Mouse (Mus musculus) neural tube, embryonic 13.5 days (tissue): ENCODE measurements at regions not wholly inside any gene's neighbourhood (a gene's known extent, or its start where the extent isn't known, plus 50 kb on each side); places are given as distances from the start of the nearest gene placed in this dataset.

ENCODE experiments used
- ATAC-seq: fragments of 200-750 bp; cut with Nextera tagmentation; 2 replicates; pipeline ENCODE4 v1.8.0; 2017; ENCODE audit warnings: low read depth, mild to moderate bottlenecking, moderate TSS enrichment, moderate library complexity
- H3K27ac ChIP-seq: fragments of 300-500 bp; sonication (generic); replicated peaks from 2 replicates; pipeline ENCODE4 v1.5.1; 2015; ENCODE audit warnings: moderate library complexity, mild to moderate bottlenecking, inconsistent platforms
- H3K27me3 ChIP-seq: fragments of 300-500 bp; sonication (generic); 2 replicates; pipeline ENCODE4 v1.6.1; 2015; ENCODE audit warnings: mild to moderate bottlenecking, inconsistent platforms
- H3K36me3 ChIP-seq: fragments of 300-500 bp; sonication (generic); 2 replicates; pipeline ENCODE4 v1.6.1; 2015; ENCODE audit warnings: mild to moderate bottlenecking, inconsistent platforms
- H3K4me1 ChIP-seq: fragments of 300-500 bp; sonication (generic); replicated peaks from 2 replicates; pipeline ENCODE4 v1.6.1; 2015; ENCODE audit warnings: inconsistent platforms
- H3K4me2 ChIP-seq: fragments of 300-500 bp; sonication (generic); 2 replicates; pipeline ENCODE4 v1.6.1; 2015; ENCODE audit warnings: inconsistent platforms, mild to moderate bottlenecking, moderate library complexity
- H3K4me3 ChIP-seq: fragments of 300-500 bp; sonication (generic); 2 replicates; pipeline ENCODE4 v1.5.1; 2015; ENCODE audit warnings: mild to moderate bottlenecking, inconsistent platforms
- H3K9ac ChIP-seq: fragments of 300-500 bp; sonication (generic); 2 replicates; pipeline ENCODE4 v1.6.1; 2015; ENCODE audit warnings: moderate library complexity, mild to moderate bottlenecking, inconsistent platforms
- H3K9me3 ChIP-seq: fragments of 300-500 bp; sonication (generic); 2 replicates; pipeline ENCODE4 v1.6.1; 2016; ENCODE audit warnings: inconsistent platforms
- WGBS: fragments of 180-500 bp; shearing (Covaris S2); methylation state at CpG from one replicate; pipeline ENCODE4 v1.1.7; 2015; 5-methylcytosine and 5-hydroxymethylcytosine counted together

DNA sequence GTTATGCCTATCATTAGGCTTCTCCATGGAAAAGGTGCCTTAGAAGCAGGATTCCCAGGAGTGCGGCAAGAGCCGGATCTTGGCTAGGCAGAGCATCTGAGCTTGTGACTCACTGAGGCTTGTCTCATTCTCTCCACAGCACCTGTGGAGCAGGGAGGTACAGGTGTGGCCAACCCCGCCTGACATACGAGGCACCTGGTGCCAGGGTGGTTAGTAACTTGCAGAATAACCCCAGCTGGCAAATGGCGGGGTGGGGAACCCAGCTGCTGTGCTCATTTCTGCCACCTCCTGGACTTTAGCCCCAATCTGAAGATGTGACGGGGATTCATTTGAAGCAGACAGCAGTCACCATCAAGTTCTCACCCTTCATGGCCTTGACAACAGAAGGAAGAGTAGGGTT lies 96.2 kb downstream of the Pdgfra start:
- H3K4me3 ChIP-seq: no peak overlapping the region
- no peak overlapping the region for H3K9ac ChIP-seq

DNA sequence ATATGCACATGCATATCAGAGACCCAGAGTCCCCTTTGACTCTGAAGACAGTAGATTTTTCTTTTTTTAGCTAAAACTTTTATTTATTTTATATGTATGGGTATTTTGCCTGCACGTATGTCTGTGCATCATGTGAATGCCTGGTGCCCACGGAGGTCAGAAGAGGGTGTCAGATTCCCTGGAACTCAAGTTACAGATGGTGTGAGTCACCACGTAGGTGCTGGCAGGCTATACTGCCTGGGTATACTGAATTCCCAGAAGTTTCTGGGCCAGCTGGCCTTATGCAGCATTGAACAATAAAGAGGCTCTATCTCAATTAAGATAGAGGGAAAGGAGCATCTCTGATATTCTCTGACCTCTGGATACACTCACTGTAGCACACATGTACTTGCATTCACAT lies 97.6 kb downstream of the Pdgfra start:
- no peak for ATAC-seq
- Histone ChIP-seq H3K27me3 (no peaks in the 10 kb centered on the region), H3K4me1 (peaks cover 9% of the 10 kb centered on the region), H3K4me2 (no peak overlapping the region), H3K36me3 (no peaks in the 10 kb centered on the region), H3K27ac (no peak overlapping the region), H3K4me3 (no peak overlapping the region), H3K9ac (no peak overlapping the region), H3K9me3 (no peaks in the 10 kb centered on the region)
- WGBS: 90% methylated on average over 3 of the region's 3 CpGs

More for the DNA sequence above, 96.2 kb downstream of the Pdgfra start:
- H3K36me3 ChIP-seq: no peaks in the 10 kb centered on the region
- no peaks in the 10 kb centered on the region for H3K9me3 ChIP-seq
- no peak overlapping the region for H3K4me2 ChIP-seq
- WGBS: 84% methylated on average over 6 of the region's 6 CpGs
- H3K4me1 ChIP-seq: peaks cover 9% of the 10 kb centered on the region
- H3K27me3 ChIP-seq: no peaks in the 10 kb centered on the region
- no peak for ATAC-seq
- H3K27ac ChIP-seq: no peak overlapping the region

- Histone ChIP-seq H3K9ac (no peak overlapping the region), H3K4me2 (no peak overlapping the region), H3K36me3 (no peaks in the 10 kb centered on the region), H3K4me1 (no peaks in the 10 kb centered on the region), H3K4me3 (no peak overlapping the region), H3K27ac (no peak overlapping the region), H3K9me3 (no peaks in the 10 kb centered on the region), H3K27me3 (no peaks in the 10 kb centered on the region)
- WGBS: 84% methylated on average over 7 of the region's 7 CpGs
- ATAC-seq: no peak
Measured at GRCm38 (mm10) chr5:75253349-75253748, 101.3 kb downstream of the Pdgfra start.

- H3K4me2 ChIP-seq: no peak overlapping the region
- no peaks in the 10 kb centered on the region for H3K9me3 ChIP-seq
- no peaks in the 10 kb centered on the region for H3K27me3 ChIP-seq
- H3K36me3 ChIP-seq: no peaks in the 10 kb centered on the region
- no peaks in the 10 kb centered on the region for H3K4me1 ChIP-seq
- H3K9ac ChIP-seq: no peak overlapping the region
- H3K27ac ChIP-seq: no peak overlapping the region
- no peak overlapping the region for H3K4me3 ChIP-seq
- ATAC-seq: no peak
- WGBS: 86% methylated on average over 5 of the region's 5 CpGs
Measured at GRCm38 (mm10) chr5:75253830-75254229, 101.7 kb downstream of the Pdgfra start.

GRCm38 (mm10) chr5:75256186-75256585 lies 104.1 kb downstream of the Pdgfra start:
- H3K27me3 ChIP-seq: no peaks in the 10 kb centered on the region
- H3K36me3 ChIP-seq: no peaks in the 10 kb centered on the region
- H3K27ac ChIP-seq: no peak overlapping the region
- no peaks in the 10 kb centered on the region for H3K4me1 ChIP-seq
- H3K9ac ChIP-seq: no peak overlapping the region
- no peak overlapping the region for H3K4me3 ChIP-seq
- WGBS: 82% methylated on average over 4 of the region's 4 CpGs
- ATAC-seq: no peak
- no peak overlapping the region for H3K4me2 ChIP-seq
- no peaks in the 10 kb centered on the region for H3K9me3 ChIP-seq

DNA sequence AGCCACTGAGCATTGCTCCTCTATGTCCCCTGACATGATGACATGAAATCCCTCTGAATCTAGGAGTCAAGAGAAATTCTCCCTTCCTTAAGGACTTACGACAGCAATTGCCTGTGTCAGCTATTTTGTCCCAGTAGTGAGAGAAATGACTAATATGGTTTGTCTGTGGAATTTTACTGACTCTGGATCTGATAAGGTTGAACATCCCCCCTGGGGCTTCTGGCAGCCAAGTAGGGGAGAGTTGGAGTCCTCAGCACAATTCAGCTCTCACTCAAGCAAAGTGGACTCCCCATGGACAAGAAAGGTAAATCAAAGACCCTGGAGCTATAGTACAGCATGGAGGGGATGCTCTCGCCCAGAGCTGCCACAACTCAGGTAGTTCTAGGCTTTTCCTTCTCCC lies 105.0 kb downstream of the Pdgfra start:
- no peak overlapping the region for H3K9ac ChIP-seq
- no peaks in the 10 kb centered on the region for H3K27me3 ChIP-seq
- no peak overlapping the region for H3K4me3 ChIP-seq
- H3K36me3 ChIP-seq: no peaks in the 10 kb centered on the region
- no peaks in the 10 kb centered on the region for H3K9me3 ChIP-seq
- no peak for ATAC-seq
- H3K4me2 ChIP-seq: no peak overlapping the region
- no peak overlapping the region for H3K27ac ChIP-seq
- WGBS: 89% methylated on average over 2 of the region's 2 CpGs
- H3K4me1 ChIP-seq: no peaks in the 10 kb centered on the region

GRCm38 (mm10) chr5:75260247-75260646 lies 108.2 kb downstream of the Pdgfra start:
- Histone ChIP-seq H3K27ac (no peak overlapping the region), H3K27me3 (no peaks in the 10 kb centered on the region), H3K9me3 (no peaks in the 10 kb centered on the region), H3K36me3 (no peaks in the 10 kb centered on the region), H3K9ac (no peak overlapping the region), H3K4me2 (no peak overlapping the region), H3K4me1 (no peaks in the 10 kb centered on the region), H3K4me3 (no peak overlapping the region)
- no peak for ATAC-seq
- WGBS: 89% methylated on average over 10 of the region's 10 CpGs

- Histone ChIP-seq H3K4me3 (no peak overlapping the region), H3K36me3 (no peaks in the 10 kb centered on the region), H3K4me2 (no peak overlapping the region), H3K9ac (no peak overlapping the region), H3K27me3 (no peaks in the 10 kb centered on the region), H3K9me3 (no peaks in the 10 kb centered on the region), H3K27ac (peak overlapping the region; percentile 9; the same call in 1 of the 2 replicates), H3K4me1 (peaks cover 8% of the 10 kb centered on the region; the same call in 1 of the 2 replicates)
- ATAC-seq: no peak
- 68% methylated on average over 7 of the region's 7 CpGs for WGBS
Measured at GRCm38 (mm10) chr5:75266111-75266676, 114.1 kb downstream of the Pdgfra start.

- WGBS: 71% methylated on average over 4 of the region's 4 CpGs
- Histone ChIP-seq H3K27ac (no peak overlapping the region), H3K4me1 (peaks cover 8% of the 10 kb centered on the region; the same call in 1 of the 2 replicates), H3K36me3 (no peaks in the 10 kb centered on the region), H3K27me3 (no peaks in the 10 kb centered on the region), H3K9me3 (no peaks in the 10 kb centered on the region), H3K4me3 (no peak overlapping the region), H3K4me2 (no peak overlapping the region), H3K9ac (no peak overlapping the region)
- ATAC-seq: no peak
Measured at GRCm38 (mm10) chr5:75266871-75267270, 114.8 kb downstream of the Pdgfra start.

GRCm38 (mm10) chr5:75267766-75268165 lies 115.7 kb downstream of the Pdgfra start:
- Histone ChIP-seq H3K9me3 (no peaks in the 10 kb centered on the region), H3K4me1 (peaks cover 8% of the 10 kb centered on the region; the same call in 1 of the 2 replicates), H3K4me2 (no peak overlapping the region), H3K9ac (no peak overlapping the region), H3K27ac (no peak overlapping the region), H3K4me3 (no peak overlapping the region), H3K36me3 (no peaks in the 10 kb centered on the region), H3K27me3 (no peaks in the 10 kb centered on the region)
- ATAC-seq: no peak
- WGBS: 87% methylated on average over 3 of the region's 3 CpGs

DNA sequence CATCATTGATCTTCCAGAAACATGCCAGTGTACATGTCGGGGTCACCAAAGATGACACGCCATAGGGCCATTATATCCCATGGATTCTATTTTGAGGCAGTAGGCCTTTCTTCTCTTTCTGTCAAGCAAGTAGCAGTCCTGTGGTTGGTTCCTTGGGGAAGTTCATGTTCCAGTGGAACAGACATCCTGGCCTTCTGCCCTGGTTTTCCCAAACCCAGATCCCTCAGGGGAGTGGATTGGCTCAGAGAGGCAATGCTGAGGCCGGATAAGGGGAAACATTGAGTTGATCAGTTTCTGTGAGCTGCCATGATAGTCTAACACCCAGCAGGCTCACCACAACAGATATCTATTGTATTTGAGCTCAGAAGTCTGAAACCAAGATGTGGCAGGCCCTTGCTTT lies 125.9 kb downstream of the Pdgfra start:
- 93% methylated on average over 3 of the region's 3 CpGs for WGBS
- Histone ChIP-seq H3K9ac (no peak overlapping the region), H3K27ac (no peak overlapping the region)

DNA sequence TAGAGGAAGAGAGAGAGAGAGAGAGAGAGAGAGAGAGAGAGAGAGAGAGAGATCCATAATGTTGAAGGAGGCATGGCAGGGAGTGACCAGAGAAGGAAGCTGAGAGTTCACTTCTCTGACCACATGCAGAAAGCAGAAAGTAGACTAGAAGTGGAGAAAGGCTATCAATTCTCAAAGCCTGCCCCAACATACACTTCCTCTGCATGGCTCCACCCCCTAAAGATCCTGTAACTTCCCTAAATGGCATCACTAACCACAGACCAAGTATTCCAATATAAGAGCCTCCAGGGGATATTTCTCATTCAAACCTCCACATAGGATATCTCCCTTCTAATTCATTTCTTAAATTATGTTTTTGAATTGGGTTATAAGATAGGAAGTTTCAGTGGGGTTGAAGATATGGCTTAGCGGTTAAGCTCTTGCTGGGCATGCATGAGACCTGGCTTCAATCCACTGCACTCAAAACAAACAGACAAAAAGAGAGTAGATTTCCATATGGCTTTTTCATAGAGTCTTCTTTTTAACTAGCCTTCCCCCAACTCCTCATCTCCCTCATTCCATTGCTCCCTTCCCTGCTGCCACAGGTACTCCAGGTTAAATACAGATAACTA lies 127.6 kb downstream of the Pdgfra start:
- 94% methylated on average over 1 of the region's 1 CpGs for WGBS
- H3K4me1 ChIP-seq: no peaks in the 10 kb centered on the region
- H3K36me3 ChIP-seq: no peaks in the 10 kb centered on the region
- H3K27ac ChIP-seq: no peak overlapping the region
- no peaks in the 10 kb centered on the region for H3K27me3 ChIP-seq
- no peak overlapping the region for H3K4me2 ChIP-seq
- no peak for ATAC-seq
- no peak overlapping the region for H3K4me3 ChIP-seq
- H3K9me3 ChIP-seq: no peaks in the 10 kb centered on the region
- no peak overlapping the region for H3K9ac ChIP-seq

More for the DNA sequence above, 125.9 kb downstream of the Pdgfra start:
- Histone ChIP-seq H3K4me3 (no peak overlapping the region), H3K4me1 (no peaks in the 10 kb centered on the region), H3K4me2 (no peak overlapping the region), H3K36me3 (no peaks in the 10 kb centered on the region), H3K9me3 (no peaks in the 10 kb centered on the region), H3K27me3 (no peaks in the 10 kb centered on the region)
- ATAC-seq: no peak

GRCm38 (mm10) chr5:75280698-75281097 lies 128.6 kb downstream of the Pdgfra start:
- WGBS: 78% methylated on average over 3 of the region's 3 CpGs
- no peaks in the 10 kb centered on the region for H3K27me3 ChIP-seq
- no peaks in the 10 kb centered on the region for H3K36me3 ChIP-seq
- H3K27ac ChIP-seq: no peak overlapping the region
- H3K4me3 ChIP-seq: no peak overlapping the region
- no peaks in the 10 kb centered on the region for H3K9me3 ChIP-seq
- no peak for ATAC-seq
- H3K4me1 ChIP-seq: 0 out of 2 replicates have a peak, but pooled peaks cover 8% of the 10 kb centered on the region
- no peak overlapping the region for H3K9ac ChIP-seq
- H3K4me2 ChIP-seq: no peak overlapping the region
